Mouse (Mus musculus): ENCODE measurements around the gene Lrrc43. TPM values are rescaled to one million over a fixed set of nuclear protein-coding genes. Genes with fewer than 3 reads are reported as not detected.
A peak's percentile ranks its signal among the peaks of the same experiment; 100 is the strongest.

Gene Lrrc43
- polyA plus RNA-seq, 1 experiment = not detected

GRCm38 (mm10) chr5:123512102-123512501 is 23.0 kb downstream of the Lrrc43 start:
- Histone ChIP-seq H3K36me3 (replicated peaks; ENCODE audit: low read length) (peaks cover 28% of the 10 kb centered on the region), H3K27me3 (replicated peaks) (peaks cover 39% of the 10 kb centered on the region), H3K4me3 (replicated peaks) (no peak overlapping the region), H3K4me1 (peaks cover 29% of the 10 kb centered on the region), H3K9me3 (no peaks in the 10 kb centered on the region)
- no peak for TF ChIP-seq GATA1 (IDR thresholded peaks at IDR 0.05; ENCODE audit: borderline replicate concordance, low read length)

GRCm38 (mm10) chr5:123514871-123515270 is 25.8 kb downstream of the Lrrc43 start:
- Histone ChIP-seq H3K9me3 (no peaks in the 10 kb centered on the region), H3K27me3 (replicated peaks) (peaks cover 11% of the 10 kb centered on the region), H3K4me1 (peaks cover 11% of the 10 kb centered on the region), H3K36me3 (replicated peaks; ENCODE audit: low read length) (peaks cover 50% of the 10 kb centered on the region), H3K4me3 (replicated peaks) (no peak overlapping the region)
- no peak for TF ChIP-seq GATA1 (IDR thresholded peaks at IDR 0.05; ENCODE audit: borderline replicate concordance, low read length)
- no peak for TF ChIP-seq FLI1 (IDR thresholded peaks at IDR 0.05; ENCODE audit: low read length)

- H3K36me3 ChIP-seq (replicated peaks; ENCODE audit: low read length) = peaks cover 42% of the 10 kb centered on the region
- peaks cover 29% of the 10 kb centered on the region for H3K4me1 ChIP-seq
- no peaks in the 10 kb centered on the region for H3K9me3 ChIP-seq
- TF ChIP-seq GATA1 (IDR thresholded peaks at IDR 0.05; ENCODE audit: borderline replicate concordance, low read length) (no peak), FLI1 (IDR thresholded peaks at IDR 0.05; ENCODE audit: low read length) (no peak)
- no peak overlapping the region for H3K4me3 ChIP-seq (replicated peaks)
- no peaks in the 10 kb centered on the region for H3K27me3 ChIP-seq (replicated peaks)
These were observed 31.6 kb downstream of the Lrrc43 start for GRCm38 (mm10) chr5:123520666-123521065.

- Histone ChIP-seq H3K9me3 (no peaks in the 10 kb centered on the region), H3K4me3 (replicated peaks) (no peak overlapping the region), H3K36me3 (replicated peaks; ENCODE audit: low read length) (peaks cover 42% of the 10 kb centered on the region), H3K27me3 (replicated peaks) (no peaks in the 10 kb centered on the region), H3K4me1 (peaks cover 29% of the 10 kb centered on the region)
- TF ChIP-seq GATA1 (IDR thresholded peaks at IDR 0.05; ENCODE audit: borderline replicate concordance, low read length) = no peak
- no peak for TF ChIP-seq FLI1 (IDR thresholded peaks at IDR 0.05; ENCODE audit: low read length)
These were observed 32.5 kb downstream of the Lrrc43 start for GRCm38 (mm10) chr5:123521621-123522020.

- no peak overlapping the region for H3K4me3 ChIP-seq (replicated peaks)
- peaks cover 42% of the 10 kb centered on the region for H3K36me3 ChIP-seq (replicated peaks; ENCODE audit: low read length)
These were observed 33.1 kb downstream of the Lrrc43 start for GRCm38 (mm10) chr5:123522166-123522565.

GRCm38 (mm10) chr5:123523692-123524392 is 34.7 kb downstream of the Lrrc43 start, which contains the start of gene Diablo:
Gene Diablo (minus strand): TSS chr5:123524176.
- no peaks in the 10 kb centered on the region for H3K9me3 ChIP-seq

More at GRCm38 (mm10) chr5:123522166-123522565, 33.1 kb downstream of the Lrrc43 start:
- H3K4me1 ChIP-seq = peaks cover 29% of the 10 kb centered on the region
- TF ChIP-seq GATA1 (IDR thresholded peaks at IDR 0.05; ENCODE audit: borderline replicate concordance, low read length) (no peak), FLI1 (IDR thresholded peaks at IDR 0.05; ENCODE audit: low read length) (no peak)
- no peaks in the 10 kb centered on the region for H3K9me3 ChIP-seq
- no peaks in the 10 kb centered on the region for H3K27me3 ChIP-seq (replicated peaks)

GRCm38 (mm10) chr5:123524393-123524750 is 35.3 kb downstream of the Lrrc43 start:
- Histone ChIP-seq H3K9me3 (no peaks in the 10 kb centered on the region), H3K36me3 (replicated peaks; ENCODE audit: low read length) (peaks cover 47% of the 10 kb centered on the region), H3K4me3 (replicated peaks) (peak overlapping the region; percentile 96), H3K27me3 (replicated peaks) (no peaks in the 10 kb centered on the region), H3K4me1 (peaks cover 29% of the 10 kb centered on the region)
- TF ChIP-seq GATA1 (IDR thresholded peaks at IDR 0.05; ENCODE audit: borderline replicate concordance, low read length) (no peak), FLI1 (IDR thresholded peaks at IDR 0.05; ENCODE audit: low read length) (no peak)

More at GRCm38 (mm10) chr5:123523692-123524392, 34.7 kb downstream of the Lrrc43 start, which contains the start of gene Diablo:
- Histone ChIP-seq H3K4me1 (peaks cover 29% of the 10 kb centered on the region), H3K36me3 (replicated peaks; ENCODE audit: low read length) (peaks cover 45% of the 10 kb centered on the region), H3K27me3 (replicated peaks) (no peaks in the 10 kb centered on the region), H3K4me3 (replicated peaks) (peak within 1 kb of the TSS; percentile 96)
- TF ChIP-seq FLI1 (IDR thresholded peaks at IDR 0.05; ENCODE audit: low read length) (no peak), GATA1 (IDR thresholded peaks at IDR 0.05; ENCODE audit: borderline replicate concordance, low read length) (no peak)

- Histone ChIP-seq H3K4me1 (peaks cover 29% of the 10 kb centered on the region), H3K36me3 (replicated peaks; ENCODE audit: low read length) (peaks cover 51% of the 10 kb centered on the region), H3K4me3 (replicated peaks) (peak within 1 kb of the TSS; percentile 96), H3K27me3 (replicated peaks) (no peaks in the 10 kb centered on the region), H3K9me3 (no peaks in the 10 kb centered on the region)
- TF ChIP-seq GATA1 (IDR thresholded peaks at IDR 0.05; ENCODE audit: borderline replicate concordance, low read length) (no peak), FLI1 (IDR thresholded peaks at IDR 0.05; ENCODE audit: low read length) (no peak)
These were observed 36.2 kb downstream of the Lrrc43 start, which contains the start of gene Gm49027 for GRCm38 (mm10) chr5:123525281-123525680. Gene Gm49027 (minus strand): TSS chr5:123525488.

GRCm38 (mm10) chr5:123525916-123526495 is 36.9 kb downstream of the Lrrc43 start:
- Histone ChIP-seq H3K9me3 (no peaks in the 10 kb centered on the region), H3K27me3 (replicated peaks) (no peaks in the 10 kb centered on the region), H3K4me3 (replicated peaks) (no peak overlapping the region), H3K36me3 (replicated peaks; ENCODE audit: low read length) (peaks cover 58% of the 10 kb centered on the region), H3K4me1 (peaks cover 29% of the 10 kb centered on the region)
- TF ChIP-seq FLI1 (IDR thresholded peaks at IDR 0.05; ENCODE audit: low read length) = no peak
- TF ChIP-seq GATA1 (IDR thresholded peaks at IDR 0.05; ENCODE audit: borderline replicate concordance, low read length) = no peak

- H3K9me3 ChIP-seq = no peaks in the 10 kb centered on the region
- TF ChIP-seq FLI1 (IDR thresholded peaks at IDR 0.05; ENCODE audit: low read length) (no peak), GATA1 (IDR thresholded peaks at IDR 0.05; ENCODE audit: borderline replicate concordance, low read length) (no peak)
These were observed 39.5 kb downstream of the Lrrc43 start for GRCm38 (mm10) chr5:123528641-123529040.

More at GRCm38 (mm10) chr5:123528641-123529040, 39.5 kb downstream of the Lrrc43 start:
- Histone ChIP-seq H3K4me3 (replicated peaks) (no peak overlapping the region), H3K4me1 (peaks cover 8% of the 10 kb centered on the region), H3K36me3 (replicated peaks; ENCODE audit: low read length) (peaks cover 85% of the 10 kb centered on the region), H3K27me3 (replicated peaks) (no peaks in the 10 kb centered on the region)
